Mouse (Mus musculus) lung, postnatal 0 days (tissue): ENCODE data around the gene Fyttd1.

Source experiments
- CTCF ChIP-seq: IDR thresholded peaks from 2 replicates; pipeline ENCODE4 v1.5.1; 2016; ENCODE audit warnings: antibody characterized with exemption, mild to moderate bottlenecking
- EP300 ChIP-seq: IDR thresholded peaks from 2 replicates; pipeline ENCODE4 v1.6.1; 2016; ENCODE audit warnings: antibody characterized with exemption, mild to moderate bottlenecking, control low read depth

DNA sequence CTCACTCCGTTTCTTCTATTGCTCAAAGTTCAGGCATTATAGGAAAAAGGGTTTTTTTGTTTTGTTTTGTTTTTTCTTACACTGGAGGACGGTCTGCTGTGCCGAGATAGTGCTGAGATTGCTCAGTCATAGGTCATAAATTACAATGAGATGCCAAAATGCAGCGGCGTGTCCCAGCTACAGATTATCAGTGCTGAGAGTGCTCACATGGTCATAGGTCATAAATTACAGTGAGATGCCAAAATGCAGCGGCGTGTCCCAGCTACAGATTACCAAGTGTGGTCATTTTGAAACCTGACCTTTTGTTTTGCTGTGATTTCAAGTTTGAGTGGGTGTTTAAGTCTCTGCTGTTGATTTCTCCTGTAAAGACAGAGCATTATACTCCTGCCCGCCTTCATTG lies 29.4 kb downstream of the Fyttd1 start:
- TF ChIP-seq CTCF (no peak), EP300 (no peak)
